Mouse (Mus musculus) E14TG2a.4 (cell line): Measurements from ENCODE around the gene Obscn.

Experiments used
- CTCF ChIP-seq: conservative IDR thresholded peaks from 2 replicates; pipeline ENCODE4 v1.5.1; 2014; ENCODE audit warnings: low read length
- NANOG ChIP-seq: IDR thresholded peaks from 2 replicates; pipeline ENCODE4 v1.6.1; 2014; ENCODE audit warnings: borderline replicate concordance, low read length, mixed read lengths
- POU5F1 ChIP-seq: IDR thresholded peaks from 2 replicates; pipeline ENCODE4 v1.6.1; 2014; ENCODE audit warnings: low read length, borderline replicate concordance

DNA sequence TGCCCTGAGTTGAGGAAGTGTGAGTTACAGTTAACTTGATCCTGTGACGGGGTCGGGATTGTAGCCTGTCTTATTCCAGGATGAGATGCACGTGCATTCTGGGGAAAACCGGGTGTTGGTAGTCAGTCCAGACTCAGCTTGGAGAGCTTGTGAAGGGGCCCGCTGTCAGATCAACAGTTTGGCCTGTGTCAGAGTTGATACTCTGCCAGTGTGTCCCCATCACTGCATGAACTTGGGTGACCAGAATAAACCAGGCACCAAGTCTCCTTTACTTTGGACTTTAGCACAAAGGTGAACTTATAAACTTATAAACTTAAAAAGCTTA, 157.5 kb downstream of the Obscn start:
- no peak for TF ChIP-seq CTCF
- TF ChIP-seq POU5F1, result no peak
- no peak for TF ChIP-seq NANOG
